Mouse (Mus musculus): ENCODE measurements around the gene Slx4ip.

DNA sequence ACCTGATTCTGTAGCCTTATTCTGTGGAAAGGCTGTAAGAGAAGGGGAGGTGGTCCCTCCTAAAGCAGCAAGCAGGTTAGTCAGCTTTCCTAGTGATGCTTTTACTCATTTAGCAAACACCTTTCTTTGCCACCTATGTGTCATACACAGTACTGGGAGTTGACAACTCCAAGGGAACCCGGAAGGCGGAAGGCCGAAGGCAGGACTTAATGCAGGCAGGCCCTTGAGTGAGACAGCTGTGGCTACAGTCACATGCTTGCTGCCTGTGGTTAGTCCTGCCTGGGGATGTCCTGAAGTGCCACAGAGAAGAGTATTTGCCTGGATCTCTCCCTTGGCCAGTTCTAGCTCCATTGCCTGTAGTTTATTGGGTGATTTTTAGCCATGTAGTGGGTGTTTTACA lies 102.1 kb downstream of the Slx4ip start:
- TF ChIP-seq POLR2A (IDR thresholded peaks at IDR 0.05; ENCODE audit: control insufficient read depth, low read depth, low read length): no peak
- TF ChIP-seq CTCF (IDR thresholded peaks at IDR 0.05; ENCODE audit: control insufficient read depth, insufficient read depth, insufficient replicate concordance, low read depth, low read length): no peak

Measured in testis, adult 2 months (tissue).